Mouse (Mus musculus): ENCODE measurements around the gene Nop10. TPM values are rescaled to one million over a fixed set of nuclear protein-coding genes. Genes with fewer than 3 reads are reported as not detected.

Nop10 gene
- polyA plus RNA-seq, 1 experiment from 2014 or later = 102 TPM

- no peaks in the 10 kb centered on the region for H3K9me3 ChIP-seq (replicated peaks; ENCODE audit: control insufficient read depth, low read length)
- H3K4me1 ChIP-seq (ENCODE audit: control insufficient read depth, low read depth, low read length) = peaks cover 12% of the 10 kb centered on the region
- peaks cover 13% of the 10 kb centered on the region for H3K27me3 ChIP-seq (ENCODE audit: control insufficient read depth, insufficient read depth, low read depth, low read length)
- peak within 1 kb of the TSS; percentile 82 for H3K9ac ChIP-seq (ENCODE audit: low read depth, low read length)
- H3K27ac ChIP-seq (ENCODE audit: low read length) = peak within 1 kb of the TSS; percentile 62; the same call in 1 of the 2 replicates
- no peaks in the 10 kb centered on the region for H3K36me3 ChIP-seq (ENCODE audit: control insufficient read depth, insufficient read depth)
- peak within 1 kb of the TSS; percentile 87 for H3K4me3 ChIP-seq (ENCODE audit: low read depth, low read length)
- peak within 1 kb of the TSS; percentile 98 for H3K4me2 ChIP-seq (ENCODE audit: low read depth, low read length)
- WGBS (ENCODE audit: insufficient replicate concordance) = under 1% methylated on average over 83 of the region's 94 CpGs
- peak; percentile 92 for ATAC-seq (ENCODE audit: low read depth)
These were observed 22.4 kb upstream of the Nop10 start, which contains the start of gene Lpcat4 for GRCm38 (mm10) chr2:112239212-112239934. Gene Lpcat4, plus strand, starts transcription at chr2:112239468.

- no peak overlapping the region for H3K27ac ChIP-seq (ENCODE audit: low read length)
- H3K36me3 ChIP-seq (ENCODE audit: control insufficient read depth, insufficient read depth) = no peaks in the 10 kb centered on the region
- peaks cover 13% of the 10 kb centered on the region for H3K27me3 ChIP-seq (ENCODE audit: control insufficient read depth, insufficient read depth, low read depth, low read length)
- H3K9ac ChIP-seq (ENCODE audit: low read depth, low read length) = peak overlapping the region; percentile 82
- peaks cover 12% of the 10 kb centered on the region for H3K4me1 ChIP-seq (ENCODE audit: control insufficient read depth, low read depth, low read length)
- H3K4me2 ChIP-seq (ENCODE audit: low read depth, low read length) = peak overlapping the region; percentile 98
- ATAC-seq (ENCODE audit: low read depth) = no peak
- H3K9me3 ChIP-seq (replicated peaks; ENCODE audit: control insufficient read depth, low read length) = no peaks in the 10 kb centered on the region
- peak overlapping the region; percentile 87 for H3K4me3 ChIP-seq (ENCODE audit: low read depth, low read length)
- under 1% methylated on average over 27 of the region's 28 CpGs for WGBS (ENCODE audit: insufficient replicate concordance)
These were observed 21.6 kb upstream of the Nop10 start for GRCm38 (mm10) chr2:112239935-112240721.

GRCm38 (mm10) chr2:112241787-112242186 is 19.9 kb upstream of the Nop10 start:
- Histone ChIP-seq H3K9ac (ENCODE audit: low read depth, low read length) (no peak overlapping the region), H3K4me1 (ENCODE audit: control insufficient read depth, low read depth, low read length) (peaks cover 12% of the 10 kb centered on the region), H3K4me3 (ENCODE audit: low read depth, low read length) (no peak overlapping the region), H3K27ac (ENCODE audit: low read length) (no peak overlapping the region), H3K36me3 (ENCODE audit: control insufficient read depth, insufficient read depth) (no peaks in the 10 kb centered on the region), H3K9me3 (replicated peaks; ENCODE audit: control insufficient read depth, low read length) (no peaks in the 10 kb centered on the region), H3K27me3 (ENCODE audit: control insufficient read depth, insufficient read depth, low read depth, low read length) (peaks cover 13% of the 10 kb centered on the region), H3K4me2 (ENCODE audit: low read depth, low read length) (no peak overlapping the region)
- 81% methylated on average over 14 of the region's 14 CpGs for WGBS (ENCODE audit: insufficient replicate concordance)
- no peak for ATAC-seq (ENCODE audit: low read depth)

- Histone ChIP-seq H3K27ac (ENCODE audit: low read length) (no peak overlapping the region), H3K9me3 (replicated peaks; ENCODE audit: control insufficient read depth, low read length) (no peaks in the 10 kb centered on the region), H3K27me3 (ENCODE audit: control insufficient read depth, insufficient read depth, low read depth, low read length) (peaks cover 2% of the 10 kb centered on the region), H3K36me3 (ENCODE audit: control insufficient read depth, insufficient read depth) (no peaks in the 10 kb centered on the region), H3K4me3 (ENCODE audit: low read depth, low read length) (no peak overlapping the region), H3K4me1 (ENCODE audit: control insufficient read depth, low read depth, low read length) (peaks cover 3% of the 10 kb centered on the region), H3K9ac (ENCODE audit: low read depth, low read length) (no peak overlapping the region), H3K4me2 (ENCODE audit: low read depth, low read length) (no peak overlapping the region)
- no peak for ATAC-seq (ENCODE audit: low read depth)
- 72% methylated on average over 5 of the region's 5 CpGs for WGBS (ENCODE audit: insufficient replicate concordance)
These were observed 16.4 kb upstream of the Nop10 start for GRCm38 (mm10) chr2:112245307-112245706.

- no peak for ATAC-seq (ENCODE audit: low read depth)
These were observed 15.5 kb upstream of the Nop10 start for GRCm38 (mm10) chr2:112246193-112246592.

GRCm38 (mm10) chr2:112247323-112247722 is 14.4 kb upstream of the Nop10 start:
- no peak overlapping the region for H3K4me2 ChIP-seq (ENCODE audit: low read depth, low read length)
- no peaks in the 10 kb centered on the region for H3K4me1 ChIP-seq (ENCODE audit: control insufficient read depth, low read depth, low read length)
- H3K27ac ChIP-seq (ENCODE audit: low read length) = no peak overlapping the region
- H3K27me3 ChIP-seq (ENCODE audit: control insufficient read depth, insufficient read depth, low read depth, low read length) = no peaks in the 10 kb centered on the region
- no peaks in the 10 kb centered on the region for H3K9me3 ChIP-seq (replicated peaks; ENCODE audit: control insufficient read depth, low read length)
- no peak overlapping the region for H3K9ac ChIP-seq (ENCODE audit: low read depth, low read length)
- 42% methylated on average over 10 of the region's 10 CpGs for WGBS (ENCODE audit: insufficient replicate concordance)
- no peak overlapping the region for H3K4me3 ChIP-seq (ENCODE audit: low read depth, low read length)
- ATAC-seq (ENCODE audit: low read depth) = no peak
- H3K36me3 ChIP-seq (ENCODE audit: control insufficient read depth, insufficient read depth) = no peaks in the 10 kb centered on the region

More at GRCm38 (mm10) chr2:112246193-112246592, 15.5 kb upstream of the Nop10 start:
- Histone ChIP-seq H3K36me3 (ENCODE audit: control insufficient read depth, insufficient read depth) (no peaks in the 10 kb centered on the region), H3K9ac (ENCODE audit: low read depth, low read length) (no peak overlapping the region), H3K4me3 (ENCODE audit: low read depth, low read length) (no peak overlapping the region), H3K4me2 (ENCODE audit: low read depth, low read length) (no peak overlapping the region), H3K27me3 (ENCODE audit: control insufficient read depth, insufficient read depth, low read depth, low read length) (no peaks in the 10 kb centered on the region; the same call in 1 of the 2 replicates), H3K4me1 (ENCODE audit: control insufficient read depth, low read depth, low read length) (no peaks in the 10 kb centered on the region), H3K9me3 (replicated peaks; ENCODE audit: control insufficient read depth, low read length) (no peaks in the 10 kb centered on the region), H3K27ac (ENCODE audit: low read length) (no peak overlapping the region)
- WGBS (ENCODE audit: insufficient replicate concordance) = 76% methylated on average over 6 of the region's 6 CpGs

GRCm38 (mm10) chr2:112249780-112250453 is 11.8 kb upstream of the Nop10 start:
- H3K27ac ChIP-seq (ENCODE audit: low read length) = no peak overlapping the region
- H3K9ac ChIP-seq (ENCODE audit: low read depth, low read length) = no peak overlapping the region
- no peak for ATAC-seq (ENCODE audit: low read depth)
- H3K27me3 ChIP-seq (ENCODE audit: control insufficient read depth, insufficient read depth, low read depth, low read length) = no peaks in the 10 kb centered on the region
- 70% methylated on average over 10 of the region's 10 CpGs for WGBS (ENCODE audit: insufficient replicate concordance)
- no peaks in the 10 kb centered on the region for H3K36me3 ChIP-seq (ENCODE audit: control insufficient read depth, insufficient read depth)
- H3K4me3 ChIP-seq (ENCODE audit: low read depth, low read length) = no peak overlapping the region
- H3K9me3 ChIP-seq (replicated peaks; ENCODE audit: control insufficient read depth, low read length) = no peaks in the 10 kb centered on the region
- no peak overlapping the region for H3K4me2 ChIP-seq (ENCODE audit: low read depth, low read length)
- H3K4me1 ChIP-seq (ENCODE audit: control insufficient read depth, low read depth, low read length) = no peaks in the 10 kb centered on the region

- Histone ChIP-seq H3K9ac (ENCODE audit: low read depth, low read length) (no peak overlapping the region), H3K27ac (ENCODE audit: low read length) (no peak overlapping the region), H3K27me3 (ENCODE audit: control insufficient read depth, insufficient read depth, low read depth, low read length) (no peaks in the 10 kb centered on the region), H3K9me3 (replicated peaks; ENCODE audit: control insufficient read depth, low read length) (no peaks in the 10 kb centered on the region), H3K4me1 (ENCODE audit: control insufficient read depth, low read depth, low read length) (no peaks in the 10 kb centered on the region), H3K36me3 (ENCODE audit: control insufficient read depth, insufficient read depth) (no peaks in the 10 kb centered on the region), H3K4me3 (ENCODE audit: low read depth, low read length) (no peak overlapping the region), H3K4me2 (ENCODE audit: low read depth, low read length) (no peak overlapping the region)
- WGBS (ENCODE audit: insufficient replicate concordance) = 53% methylated on average over 7 of the region's 7 CpGs
- no peak for ATAC-seq (ENCODE audit: low read depth)
These were observed 6.8 kb upstream of the Nop10 start for GRCm38 (mm10) chr2:112254675-112255515.
